Mouse (Mus musculus) heart, embryonic 10.5 days (tissue): ENCODE results near the gene Plekhg4. TPM values are rescaled to one million over a fixed set of nuclear protein-coding genes. Genes with fewer than 3 reads are reported as not detected.

Source experiments
- DNase-seq: peaks from one replicate; pipeline ENCODE4 v3.0.0-alpha.2; 2017; ENCODE audit warnings: low spot score
- H3K27ac ChIP-seq: fragments of 300-500 bp; sonication (generic); 2 replicates; pipeline ENCODE4 v1.5.1; 2016; ENCODE audit warnings: mild to moderate bottlenecking
- H3K27me3 ChIP-seq: fragments of 300-500 bp; sonication (generic); 2 replicates; pipeline ENCODE4 v1.6.1; 2016; ENCODE audit warnings: mild to moderate bottlenecking; ENCODE audit not compliant: poor library complexity, insufficient read depth, severe bottlenecking
- H3K36me3 ChIP-seq: fragments of 300-500 bp; sonication (generic); 2 replicates; pipeline ENCODE4 v1.6.1; 2016; ENCODE audit warnings: mild to moderate bottlenecking, moderate library complexity
- H3K4me1 ChIP-seq: fragments of 300-500 bp; sonication (generic); 2 replicates; pipeline ENCODE4 v1.6.1; 2016; ENCODE audit warnings: mild to moderate bottlenecking
- H3K4me3 ChIP-seq: fragments of 300-500 bp; sonication (generic); 2 replicates; pipeline ENCODE4 v1.5.1; 2016; ENCODE audit warnings: mild to moderate bottlenecking, moderate library complexity
- H3K9me3 ChIP-seq: fragments of 300-500 bp; sonication (generic); 2 replicates; pipeline ENCODE4 v1.6.1; 2016; ENCODE audit warnings: mild to moderate bottlenecking, moderate library complexity
- WGBS: fragments of 180-500 bp; shearing (Covaris S2); methylation state at CpG from one replicate; pipeline ENCODE4 v1.1.7; 2016; 5-methylcytosine and 5-hydroxymethylcytosine counted together
- polyA plus RNA-seq: library from polyadenylated mRNA; unstranded; fragments of >200 nt; fragmentation: Nextera tagmentation; extraction: Ambion mirVana; gene quantifications from 2 replicates; pipeline ENCODE4 v1.2.1, GENCODE M21; 2016

Plekhg4 gene
- polyA plus RNA-seq, 1 experiment from 2014 or later: 0.44 TPM

- peak overlapping the region; percentile 29; the same call in 1 of the 2 replicates for H3K27ac ChIP-seq
- no peaks in the 10 kb centered on the region for H3K27me3 ChIP-seq
- WGBS: 67% methylated on average over 26 of the region's 26 CpGs
- peaks cover 30% of the 10 kb centered on the region for H3K4me1 ChIP-seq
- H3K4me3 ChIP-seq: 0 out of 2 replicates have a peak overlapping the region, but pooled peaks have one; percentile 20
- H3K9me3 ChIP-seq: no peaks in the 10 kb centered on the region
- DNase-seq: no peak
- H3K36me3 ChIP-seq: peaks cover 15% of the 10 kb centered on the region; the same call in 1 of the 2 replicates
Measured at GRCm38 (mm10) chr8:105355179-105356024, 17.7 kb upstream of the Plekhg4 start.

GRCm38 (mm10) chr8:105356681-105357080, 16.4 kb upstream of the Plekhg4 start:
- peaks cover 15% of the 10 kb centered on the region; the same call in 1 of the 2 replicates for H3K36me3 ChIP-seq
- peaks cover 28% of the 10 kb centered on the region for H3K4me1 ChIP-seq

GRCm38 (mm10) chr8:105359208-105359607, 13.9 kb upstream of the Plekhg4 start:
- Histone ChIP-seq H3K9me3 (no peaks in the 10 kb centered on the region), H3K4me1 (peaks cover 28% of the 10 kb centered on the region), H3K27ac (no peak overlapping the region), H3K27me3 (no peaks in the 10 kb centered on the region), H3K36me3 (peaks cover 19% of the 10 kb centered on the region), H3K4me3 (no peak overlapping the region)
- no peak for DNase-seq
- WGBS: 77% methylated on average over 15 of the region's 15 CpGs

More at GRCm38 (mm10) chr8:105356681-105357080, 16.4 kb upstream of the Plekhg4 start:
- Histone ChIP-seq H3K9me3 (no peaks in the 10 kb centered on the region), H3K27ac (no peak overlapping the region), H3K27me3 (no peaks in the 10 kb centered on the region), H3K4me3 (no peak overlapping the region)
- WGBS: 83% methylated on average over 14 of the region's 14 CpGs
- no peak for DNase-seq

GRCm38 (mm10) chr8:105359646-105360045, 13.4 kb upstream of the Plekhg4 start:
- 43% methylated on average over 4 of the region's 4 CpGs for WGBS
- peaks cover 28% of the 10 kb centered on the region for H3K4me1 ChIP-seq
- H3K27me3 ChIP-seq: no peaks in the 10 kb centered on the region
- H3K27ac ChIP-seq: no peak overlapping the region
- peaks cover 19% of the 10 kb centered on the region for H3K36me3 ChIP-seq
- H3K4me3 ChIP-seq: no peak overlapping the region
- H3K9me3 ChIP-seq: no peaks in the 10 kb centered on the region
- no peak for DNase-seq

- WGBS: 75% methylated on average over 12 of the region's 12 CpGs
- no peaks in the 10 kb centered on the region for H3K27me3 ChIP-seq
- peaks cover 9% of the 10 kb centered on the region; the same call in 1 of the 2 replicates for H3K36me3 ChIP-seq
- H3K27ac ChIP-seq: no peak overlapping the region
- no peaks in the 10 kb centered on the region for H3K9me3 ChIP-seq
- no peak overlapping the region for H3K4me3 ChIP-seq
- H3K4me1 ChIP-seq: peaks cover 16% of the 10 kb centered on the region
- no peak for DNase-seq
Measured at GRCm38 (mm10) chr8:105361751-105362702, 11.0 kb upstream of the Plekhg4 start.

GRCm38 (mm10) chr8:105367107-105367506, 6.0 kb upstream of the Plekhg4 start:
- Histone ChIP-seq H3K27me3 (no peaks in the 10 kb centered on the region), H3K4me3 (no peak overlapping the region), H3K27ac (no peak overlapping the region), H3K4me1 (peaks cover 17% of the 10 kb centered on the region), H3K9me3 (no peaks in the 10 kb centered on the region), H3K36me3 (peaks cover 6% of the 10 kb centered on the region; the same call in 1 of the 2 replicates)
- WGBS: 66% methylated on average over 2 of the region's 2 CpGs
- DNase-seq: no peak

- Histone ChIP-seq H3K4me1 (peaks cover 27% of the 10 kb centered on the region), H3K36me3 (no peaks in the 10 kb centered on the region), H3K27ac (no peak overlapping the region), H3K27me3 (peaks cover 40% of the 10 kb centered on the region), H3K9me3 (no peaks in the 10 kb centered on the region), H3K4me3 (no peak overlapping the region)
- 77% methylated on average over 9 of the region's 9 CpGs for WGBS
- no peak for DNase-seq
Measured at GRCm38 (mm10) chr8:105372473-105372872, 601 bp upstream of the Plekhg4 start.

GRCm38 (mm10) chr8:105374513-105374966, 1.5 kb downstream of the Plekhg4 start:
- Histone ChIP-seq H3K4me1 (peaks cover 17% of the 10 kb centered on the region), H3K4me3 (peak overlapping the region; percentile 45), H3K27me3 (peaks cover 56% of the 10 kb centered on the region), H3K36me3 (no peaks in the 10 kb centered on the region), H3K27ac (0 out of 2 replicates have a peak overlapping the region, but pooled peaks have one; percentile 19), H3K9me3 (no peaks in the 10 kb centered on the region)
- no peak for DNase-seq
- 22% methylated on average over 33 of the region's 33 CpGs for WGBS

- Histone ChIP-seq H3K27ac (no peak overlapping the region), H3K9me3 (no peaks in the 10 kb centered on the region), H3K36me3 (no peaks in the 10 kb centered on the region), H3K27me3 (peaks cover 51% of the 10 kb centered on the region; the same call in 1 of the 2 replicates), H3K4me1 (peaks cover 16% of the 10 kb centered on the region), H3K4me3 (no peak overlapping the region)
- 67% methylated on average over 19 of the region's 19 CpGs for WGBS
- DNase-seq: no peak
Measured at GRCm38 (mm10) chr8:105378673-105379072, 5.6 kb downstream of the Plekhg4 start.

- no peak overlapping the region for H3K4me3 ChIP-seq
- H3K9me3 ChIP-seq: no peaks in the 10 kb centered on the region
- peaks cover 7% of the 10 kb centered on the region; the same call in 1 of the 2 replicates for H3K4me1 ChIP-seq
- peaks cover 43% of the 10 kb centered on the region; the same call in 1 of the 2 replicates for H3K27me3 ChIP-seq
- WGBS: 79% methylated on average over 12 of the region's 12 CpGs
- DNase-seq: no peak
- H3K36me3 ChIP-seq: no peaks in the 10 kb centered on the region
- no peak overlapping the region for H3K27ac ChIP-seq
Measured at GRCm38 (mm10) chr8:105380308-105380707, 7.2 kb downstream of the Plekhg4 start.

GRCm38 (mm10) chr8:105384070-105384469, 11.0 kb downstream of the Plekhg4 start:
- Histone ChIP-seq H3K4me3 (no peak overlapping the region), H3K27me3 (peaks cover 15% of the 10 kb centered on the region), H3K27ac (no peak overlapping the region), H3K4me1 (peaks cover 23% of the 10 kb centered on the region; the same call in 1 of the 2 replicates), H3K36me3 (no peaks in the 10 kb centered on the region), H3K9me3 (no peaks in the 10 kb centered on the region)
- no peak for DNase-seq
- 89% methylated on average over 2 of the region's 2 CpGs for WGBS

GRCm38 (mm10) chr8:105387151-105387550, 14.1 kb downstream of the Plekhg4 start:
- DNase-seq: no peak
- 38% methylated on average over 1 of the region's 1 CpGs for WGBS
- Histone ChIP-seq H3K36me3 (no peaks in the 10 kb centered on the region), H3K4me3 (no peak overlapping the region), H3K27me3 (peaks cover 16% of the 10 kb centered on the region), H3K27ac (no peak overlapping the region), H3K9me3 (no peaks in the 10 kb centered on the region), H3K4me1 (peaks cover 23% of the 10 kb centered on the region; the same call in 1 of the 2 replicates)
